Mouse (Mus musculus): ENCODE results near the gene Pgpep1l.

DNA sequence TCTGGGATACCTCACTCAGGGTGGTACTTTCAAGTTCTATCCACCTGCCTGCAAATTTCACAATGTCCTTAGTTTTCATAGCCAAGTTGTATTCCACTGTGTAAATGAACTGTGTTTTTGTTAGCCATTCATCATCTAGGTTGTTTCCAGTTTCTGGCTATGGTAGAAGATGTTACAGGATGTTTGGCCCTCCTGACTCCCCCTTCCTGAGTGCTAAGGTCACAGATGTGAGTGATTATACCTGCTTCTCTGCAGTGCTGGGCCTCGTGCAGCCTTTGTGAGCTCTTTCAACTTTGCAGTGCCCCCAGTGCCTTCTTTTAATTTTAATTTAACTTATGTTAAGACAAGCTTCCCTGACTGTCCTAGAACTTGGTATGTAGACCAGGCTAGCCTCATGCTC is 27.6 kb upstream of the Pgpep1l start:
- TF ChIP-seq POLR2A (IDR thresholded peaks at IDR 0.05; ENCODE audit: low read depth, low read length) (no peak), CTCF (IDR thresholded peaks at IDR 0.05; ENCODE audit: extremely low read depth, insufficient read depth, insufficient read length, insufficient replicate concordance) (no peak)

Measured in spleen, adult 2 months (tissue).